Mouse (Mus musculus) Patski (cell line): ENCODE measurements around the gene Mea1. TPM values are rescaled to one million over a fixed set of nuclear protein-coding genes. Genes with fewer than 3 reads are reported as not detected.

ENCODE experiments used
- ATAC-seq: fragments of 100-300 bp; one replicate; pipeline ENCODE4 v1.8.0; 2021
- CTCF ChIA-PET: fragments of 350-600 bp; sonication (Branson Sonifier 250); formaldehyde crosslinking; loops from one replicate; lab custom pipeline; 2022; ENCODE audit warnings: inconsistent platforms; lab: Charles Lee
- POLR2A ChIA-PET: fragments of 350-600 bp; sonication (Branson Sonifier 250); formaldehyde crosslinking; loops from one replicate; lab custom pipeline; 2022; ENCODE audit warnings: antibody characterized with exemption, inconsistent platforms; lab: Charles Lee
- DNase-seq: peaks from one replicate; pipeline ENCODE4 v3.0.0-alpha.2; 2011; ENCODE audit warnings: low read depth, low spot score
- H3K27me3 ChIP-seq: fragments of 371-371 bp; one replicate; pipeline ENCODE4 v1.5.1; 2021
- CTCF ChIP-seq: fragments of 100-300 bp; IDR thresholded peaks from one replicate; pipeline ENCODE4 v1.5.1; 2021
- in situ Hi-C: fragments of 300-500 bp; cut with MboI; formaldehyde crosslinking; loops from 3 replicates; pipeline ENCODE4 v1.11.1; 2018; ENCODE audit warnings: low pct_unique_long_range_greater_than_20kb, mixed read lengths
- polyA plus RNA-seq: library from polyadenylated mRNA; unstranded; gene quantifications from one replicate; pipeline ENCODE4 v1.2.3, GENCODE M21; 2021

Mea1 gene
- polyA plus RNA-seq, 1 experiment from 2014 or later = 150 TPM

DNA sequence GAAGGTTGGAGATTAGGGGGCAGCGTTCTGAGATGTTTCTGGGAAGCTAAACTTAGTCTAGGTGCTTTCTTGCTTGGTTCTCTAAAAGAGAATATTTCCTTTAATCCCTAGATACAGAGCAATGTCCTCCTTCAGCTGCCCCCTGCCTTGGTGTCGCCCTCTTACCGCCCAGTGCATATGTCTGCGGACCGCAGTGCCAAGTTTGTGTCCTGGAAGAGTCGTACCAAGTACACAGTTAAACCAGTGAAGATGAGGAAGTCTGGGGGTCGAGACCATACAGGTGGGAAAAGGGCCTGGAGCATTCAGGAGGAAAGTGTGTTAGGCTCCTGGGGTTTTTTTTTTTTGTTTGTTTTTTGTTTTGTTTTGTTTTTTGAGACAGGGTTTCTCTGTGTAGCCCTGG is 31.3 kb upstream of the Mea1 start:
- DNase-seq (no peak), ATAC-seq (no peak)
- in situ Hi-C loops = no loop called here
- ChIA-PET POLR2A (no interaction called here), CTCF (no interaction called here)
- TF ChIP-seq CTCF = no peak
- H3K27me3 ChIP-seq = no peaks in the 10 kb centered on the region

- in situ Hi-C loops = no loop called here
These were observed 30.2 kb upstream of the Mea1 start for GRCm38 (mm10) chr17:46648436-46648835.

DNA sequence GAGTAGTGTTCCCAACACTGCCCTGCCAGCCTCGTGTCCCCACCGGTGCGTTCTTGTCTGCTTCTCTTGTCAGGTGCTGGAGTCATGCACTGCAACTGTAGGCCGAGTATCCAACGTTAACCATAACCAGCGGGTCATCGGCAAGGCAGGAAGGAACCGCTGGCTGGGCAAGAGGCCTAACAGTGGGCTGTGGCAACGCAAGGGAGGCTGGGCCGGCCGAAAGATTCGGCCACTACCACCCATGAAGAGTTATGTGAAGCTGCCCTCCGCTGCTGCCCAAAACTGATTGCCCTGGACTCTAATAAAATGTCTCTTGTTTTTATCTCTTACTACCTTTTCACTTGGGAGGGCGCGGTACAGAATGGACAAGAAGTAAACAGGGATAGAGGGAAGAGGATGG is 28.8 kb upstream of the Mea1 start:
- in situ Hi-C loops = loop anchor here (5.0 kb wide), 1 partner anchor 62 kb away; the partner anchor contains the start of gene Pex6
- no peaks in the 10 kb centered on the region for H3K27me3 ChIP-seq
- ChIA-PET CTCF (no interaction called here), POLR2A (interaction anchor here (0.8 to 1.5 kb wide), 2 partner anchors 15 to 31 kb away, joined by 3 read pairs; partner anchors contain the start of gene Klhdc3)
- no peak for TF ChIP-seq CTCF
- ATAC-seq (no peak), DNase-seq (no peak)

More at GRCm38 (mm10) chr17:46648436-46648835, 30.2 kb upstream of the Mea1 start:
- no peak for ATAC-seq
- ChIA-PET CTCF (interaction anchor here (0.8 kb wide), 1 partner anchor 18 kb away, joined by 3 read pairs; no protein-coding TSS in a partner anchor), POLR2A (no interaction called here)
- H3K27me3 ChIP-seq = no peaks in the 10 kb centered on the region
- no peak for DNase-seq
- TF ChIP-seq CTCF = no peak

GRCm38 (mm10) chr17:46650232-46651031 is 28.2 kb upstream of the Mea1 start, which contains the start of gene Cul7:
Cul7 (plus strand) TSS chr17:46650337.
- CTCF ChIA-PET = no interaction called here

GRCm38 (mm10) chr17:46651292-46651691 is 27.3 kb upstream of the Mea1 start:
- in situ Hi-C loops = loop anchor here (5.0 kb wide), 1 partner anchor 61 kb away; the partner anchor contains the start of gene Pex6
- CTCF ChIA-PET = no interaction called here
- POLR2A ChIA-PET = interaction anchor here (1.4 kb wide), 1 partner anchor 12 kb away, joined by 3 read pairs; no protein-coding TSS in a partner anchor
- TF ChIP-seq CTCF = no peak
- DNase-seq (no peak), ATAC-seq (no peak)
- no peaks in the 10 kb centered on the region for H3K27me3 ChIP-seq

More at GRCm38 (mm10) chr17:46650232-46651031, 28.2 kb upstream of the Mea1 start, which contains the start of gene Cul7:
- POLR2A ChIA-PET = interaction anchor here (0.6 to 1.5 kb wide), 3 partner anchors 15 to 30 kb away, joined by 3 to 4 read pairs (median 3); partner anchors contain the start of gene Klhdc3
- no peak for TF ChIP-seq CTCF
- DNase-seq (no peak), ATAC-seq (peak; percentile 77)
- H3K27me3 ChIP-seq = no peaks in the 10 kb centered on the region
- in situ Hi-C loops = loop anchor here (5.0 kb wide), 1 partner anchor 62 kb away; the partner anchor contains the start of gene Pex6

DNA sequence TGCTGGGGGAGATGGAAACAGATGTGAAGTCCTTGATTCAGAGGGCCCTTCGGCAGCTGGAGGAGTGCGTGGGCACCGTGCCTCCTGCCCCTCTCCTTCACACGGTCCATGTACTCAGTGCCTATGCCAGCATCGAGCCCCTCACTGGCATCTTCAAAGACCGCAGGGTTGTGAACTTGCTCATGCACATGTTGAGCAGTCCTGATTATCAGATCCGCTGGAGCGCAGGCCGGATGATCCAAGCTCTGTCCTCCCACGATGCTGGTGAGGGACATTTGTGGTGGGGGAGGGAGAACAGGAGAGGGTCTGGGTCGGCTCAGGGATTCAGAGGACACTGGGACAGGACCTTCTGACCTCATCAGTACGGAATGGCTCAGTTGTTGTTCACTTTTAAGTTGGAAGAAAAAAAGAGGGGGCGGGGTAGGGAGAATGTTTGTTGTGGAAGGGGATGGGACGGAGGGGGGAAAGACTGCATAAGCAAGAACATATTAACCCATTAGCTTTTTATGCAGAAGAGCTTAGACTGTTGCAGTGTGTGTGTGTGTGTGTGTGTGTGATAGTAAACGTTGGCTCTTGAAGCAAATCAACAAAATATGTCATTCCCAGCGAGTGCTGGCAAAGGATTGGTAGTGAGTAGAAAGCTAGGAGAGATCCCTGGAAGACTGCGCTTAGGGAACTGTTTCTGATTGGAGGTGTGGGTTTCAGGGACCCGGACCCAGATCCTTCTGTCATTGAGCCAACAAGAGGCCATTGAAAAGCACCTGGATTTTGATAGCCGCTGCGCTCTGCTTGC is 26.6 kb upstream of the Mea1 start:
- CTCF ChIA-PET = no interaction called here
- H3K27me3 ChIP-seq = no peaks in the 10 kb centered on the region
- no peak for ATAC-seq
- TF ChIP-seq CTCF = no peak
- POLR2A ChIA-PET = interaction anchor here (0.6 to 1.4 kb wide), 3 partner anchors 11 to 433 kb away, joined by 3 read pairs; no protein-coding TSS in a partner anchor
- DNase-seq = no peak
- in situ Hi-C loops = loop anchor here (5.0 kb wide), 1 partner anchor 60 kb away; the partner anchor contains the start of gene Pex6

DNA sequence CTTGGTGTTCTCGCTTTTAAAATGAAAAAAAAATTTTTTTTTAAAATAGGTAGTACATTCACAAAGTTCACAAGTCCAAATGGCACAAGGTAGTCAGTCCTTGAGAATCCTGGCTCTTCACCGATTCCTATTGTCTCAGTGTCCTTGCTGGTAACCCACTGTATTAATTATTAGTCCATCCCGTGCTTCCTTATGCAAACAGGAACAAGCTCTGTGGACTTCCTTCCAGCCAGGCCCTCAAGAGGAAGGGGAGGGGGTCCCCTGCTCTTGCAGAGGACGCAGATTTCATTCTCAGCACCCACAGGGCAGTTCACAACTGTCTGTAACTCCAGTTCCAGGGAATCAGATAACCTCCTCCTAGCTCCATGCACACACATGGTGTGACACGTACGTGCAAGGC is 22.5 kb upstream of the Mea1 start:
- in situ Hi-C loops = no loop called here
- no peak for ATAC-seq
- no peak for TF ChIP-seq CTCF
- ChIA-PET CTCF (no interaction called here), POLR2A (interaction anchor here (1.9 kb wide), 1 partner anchor 9 kb away, joined by 6 read pairs; no protein-coding TSS in a partner anchor)
- no peaks in the 10 kb centered on the region for H3K27me3 ChIP-seq
- DNase-seq = no peak

- no peak for DNase-seq
- in situ Hi-C loops = no loop called here
- no peak for ATAC-seq
These were observed 17.2 kb upstream of the Mea1 start for GRCm38 (mm10) chr17:46661351-46661750.

DNA sequence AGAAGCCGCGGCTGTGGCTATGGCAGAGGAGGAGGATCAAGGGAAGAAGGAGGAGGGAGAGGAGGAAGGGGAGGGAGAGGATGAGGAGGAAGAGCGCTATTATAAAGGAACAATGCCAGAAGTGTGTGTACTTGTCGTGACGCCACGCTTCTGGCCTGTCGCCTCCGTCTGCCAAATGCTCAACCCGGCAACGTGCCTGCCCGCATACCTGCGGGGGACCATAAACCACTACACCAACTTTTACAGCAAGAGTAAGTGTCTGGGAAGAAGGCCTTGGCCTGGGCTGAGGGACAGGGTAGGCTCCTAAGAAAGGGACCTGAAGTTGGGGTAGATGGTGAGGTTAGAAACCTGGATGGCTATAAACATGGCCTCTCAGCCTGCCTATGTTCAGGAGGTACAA is 16.6 kb upstream of the Mea1 start:
- ATAC-seq = no peak
- ChIA-PET POLR2A (no interaction called here), CTCF (no interaction called here)
- in situ Hi-C loops = no loop called here
- no peaks in the 10 kb centered on the region for H3K27me3 ChIP-seq
- DNase-seq = no peak
- no peak for TF ChIP-seq CTCF

More at GRCm38 (mm10) chr17:46661351-46661750, 17.2 kb upstream of the Mea1 start:
- CTCF ChIA-PET = no interaction called here
- TF ChIP-seq CTCF = no peak
- H3K27me3 ChIP-seq = no peaks in the 10 kb centered on the region
- POLR2A ChIA-PET = no interaction called here

DNA sequence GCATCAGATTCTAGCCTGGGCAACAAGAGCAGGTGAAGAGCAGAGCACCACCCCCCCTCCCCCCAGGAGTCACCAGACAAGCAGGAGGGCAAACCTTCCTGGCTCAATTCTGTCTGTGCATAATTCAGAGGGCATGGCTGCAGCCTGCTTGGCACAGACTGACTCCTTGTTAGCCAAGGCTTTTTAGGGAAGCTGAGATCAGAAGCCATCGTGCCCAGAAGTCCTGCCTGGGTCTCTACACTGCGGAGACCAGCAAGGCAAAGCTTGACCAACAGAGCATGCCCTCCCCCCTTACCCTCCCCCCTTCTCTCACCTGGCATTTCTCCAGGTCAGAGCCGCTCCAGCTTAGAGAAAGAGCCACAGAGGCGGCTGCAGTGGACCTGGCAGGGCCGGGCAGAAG is 15.9 kb upstream of the Mea1 start:
- TF ChIP-seq CTCF = no peak
- in situ Hi-C loops = no loop called here
- ChIA-PET CTCF (interaction anchor here (0.9 kb wide), 1 partner anchor 12 kb away, joined by 4 read pairs; the partner anchor contains the start of gene Rrp36), POLR2A (interaction anchor here (0.9 kb wide), 1 partner anchor 11 kb away, joined by 3 read pairs; no protein-coding TSS in a partner anchor)
- no peak for ATAC-seq
- no peak for DNase-seq
- H3K27me3 ChIP-seq = no peaks in the 10 kb centered on the region
